Mouse (Mus musculus) frontal cortex, postnatal 14 days (tissue): ENCODE measurements around the gene Zfp867.

Source experiments
- DNase-seq, 2 experiments: peaks; one replicate each; pipeline ENCODE4 v3.0.0; 2022; ENCODE audit warnings: low spot score in 2 of 2

The Zfp867 gene

DNA sequence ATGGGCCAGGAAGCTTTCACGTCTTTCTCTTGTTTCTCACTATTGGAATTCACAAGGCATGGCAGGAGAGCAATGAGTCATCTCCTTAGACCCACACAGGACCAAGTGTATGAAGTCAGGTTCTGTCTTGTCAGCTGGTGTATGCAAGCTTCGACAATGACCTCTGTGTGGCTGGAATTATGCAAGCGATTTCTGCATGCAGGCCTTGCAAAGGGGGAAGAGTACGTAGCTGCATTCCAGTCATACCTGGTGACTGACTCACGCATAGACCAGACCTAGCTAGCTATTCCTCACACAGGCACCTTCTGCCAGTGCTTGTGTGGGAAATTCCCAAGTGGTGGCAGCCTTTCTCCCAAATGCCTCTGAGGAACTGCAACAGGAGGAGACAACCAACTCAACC, 13.3 kb downstream of the Zfp867 start:
- no peak for DNase-seq

DNA sequence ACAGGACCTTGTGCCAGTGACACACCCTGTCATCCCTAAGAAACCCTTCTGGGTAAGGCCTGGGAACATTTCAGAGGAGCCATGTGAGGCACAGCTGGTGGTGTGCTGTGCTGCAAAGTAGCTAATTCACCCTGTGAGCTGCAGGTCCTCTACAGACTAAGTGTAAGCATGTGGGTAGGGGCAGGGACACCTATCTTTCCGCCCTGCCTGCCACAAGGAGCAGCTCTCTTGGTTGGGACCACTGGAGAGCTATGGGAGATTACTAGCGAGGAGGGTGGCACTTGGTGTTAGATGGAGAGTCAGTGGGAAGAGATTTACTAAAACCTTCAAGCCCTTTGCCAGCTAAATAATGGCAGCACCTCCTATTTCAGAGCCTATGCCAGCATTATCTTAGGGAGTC, 15.4 kb downstream of the Zfp867 start:
- no peak for DNase-seq

DNA sequence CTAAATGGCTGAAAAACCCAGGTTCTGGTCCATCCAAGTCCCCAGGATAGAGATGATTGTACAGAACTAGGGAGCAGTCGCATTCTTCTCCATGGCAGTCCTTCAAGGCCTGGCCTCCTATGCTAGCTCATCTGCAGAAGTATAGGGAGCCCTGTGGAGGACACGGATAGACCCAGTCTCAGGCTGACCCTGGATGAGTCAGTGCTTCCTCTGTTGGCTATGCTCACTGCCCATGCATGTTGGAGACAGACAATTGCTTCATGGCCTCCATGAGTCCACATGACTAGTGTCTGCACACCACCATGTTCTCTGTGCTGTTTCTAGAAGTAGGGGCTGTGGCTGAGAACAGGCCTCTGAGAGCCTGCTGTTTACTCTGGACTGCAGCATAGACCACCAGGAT, 15.9 kb downstream of the Zfp867 start:
- no peak for DNase-seq

DNA sequence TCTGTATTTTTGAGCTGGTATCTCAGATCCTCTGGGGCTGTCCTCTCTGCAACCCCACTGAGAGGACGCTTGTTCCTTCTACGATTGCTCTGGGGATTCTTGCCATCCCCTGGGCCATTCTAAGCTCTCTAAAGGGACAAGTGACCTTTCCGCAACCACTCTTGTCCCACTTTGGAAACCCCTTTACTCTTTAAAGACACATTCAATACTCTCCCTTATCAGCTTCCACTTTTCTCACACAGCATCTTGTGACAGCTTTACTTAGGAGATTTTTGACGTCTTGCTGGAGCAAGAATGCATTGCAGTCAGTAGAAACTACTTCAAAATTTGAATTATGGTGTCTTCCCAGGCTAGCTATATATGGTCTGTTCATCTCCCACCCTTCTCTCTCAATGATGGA, 21.2 kb downstream of the Zfp867 start, which contains the start of gene Snap47:
TSS of gene Snap47 (minus strand) at position 101 of the 400 bp plus-strand sequence.
- no peak for DNase-seq

DNA sequence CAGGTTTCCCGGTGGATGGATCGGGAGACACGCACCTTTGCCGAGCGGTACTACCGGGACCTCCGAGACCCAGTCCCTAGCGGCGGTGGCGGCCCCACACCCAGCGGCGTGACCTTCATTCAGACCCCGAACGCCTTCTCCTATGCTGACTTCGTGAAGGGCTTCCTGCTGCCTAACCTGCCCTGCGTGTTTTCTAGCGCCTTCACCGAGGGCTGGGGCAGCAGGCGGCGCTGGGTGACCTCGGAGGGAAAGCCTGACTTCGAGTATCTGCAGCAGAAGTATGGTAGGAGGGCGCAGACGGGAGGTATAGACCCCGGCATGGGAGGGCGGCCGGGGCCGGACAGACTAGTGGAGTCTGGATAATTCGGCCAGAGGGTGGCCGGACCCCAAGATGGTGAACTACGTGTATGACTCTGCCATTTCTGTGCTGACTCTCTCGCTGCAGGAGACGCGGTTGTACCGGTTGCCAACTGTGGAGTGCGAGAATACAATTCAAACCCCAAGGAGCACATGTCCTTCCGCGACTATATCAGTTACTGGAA, 22.0 kb downstream of the Zfp867 start:
- DNase-seq, result peak in 1 of 2 experiments; percentile 26

DNA sequence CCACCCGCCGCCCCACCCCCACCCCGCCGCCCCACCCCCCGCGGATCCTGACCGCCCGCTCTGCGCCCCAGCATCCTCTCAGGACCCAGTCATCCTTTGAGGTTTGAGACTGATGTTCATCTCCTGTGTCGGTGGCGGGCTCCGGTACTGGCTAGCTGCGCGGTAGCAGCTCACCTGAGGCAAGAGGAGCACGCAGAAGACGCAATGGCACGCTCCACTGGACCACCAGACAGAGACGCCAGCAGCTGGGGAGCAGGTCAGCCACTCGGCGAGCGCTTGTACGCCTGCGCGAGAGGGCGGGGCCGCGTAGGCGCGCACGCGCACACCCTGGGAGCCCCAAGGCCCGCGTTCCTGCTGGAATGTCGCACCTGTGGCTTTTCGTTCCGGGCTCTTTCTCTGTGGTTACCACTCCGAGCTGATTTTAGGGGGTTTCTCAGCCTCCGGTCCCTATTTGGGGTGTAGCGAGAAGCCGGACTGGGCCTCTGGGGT, 22.5 kb downstream of the Zfp867 start, which contains the start of gene Jmjd4:
TSS of gene Jmjd4 (plus strand) at position 305 of the 489 bp plus-strand sequence.
- DNase-seq, result peak; percentile 87 to 91

DNA sequence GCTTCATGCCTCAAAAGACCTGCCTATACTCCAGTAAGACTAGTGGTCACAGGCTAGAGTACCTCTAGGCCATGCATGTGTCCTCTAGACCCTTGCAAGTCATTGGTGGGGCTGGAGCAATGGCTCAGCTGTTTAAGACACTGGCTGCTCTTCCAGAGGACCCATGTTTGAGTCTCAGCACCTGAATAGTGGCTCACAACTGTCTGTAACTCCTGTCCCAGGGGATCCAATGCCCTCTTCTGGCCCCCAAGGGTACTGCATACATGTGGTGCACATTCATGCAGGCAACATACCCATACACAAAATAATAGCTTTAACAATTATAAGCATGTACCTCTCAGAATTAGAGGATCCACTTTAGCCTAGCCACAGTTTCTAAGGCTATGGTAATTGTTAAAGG, 29.2 kb downstream of the Zfp867 start:
- DNase-seq, result no peak

DNA sequence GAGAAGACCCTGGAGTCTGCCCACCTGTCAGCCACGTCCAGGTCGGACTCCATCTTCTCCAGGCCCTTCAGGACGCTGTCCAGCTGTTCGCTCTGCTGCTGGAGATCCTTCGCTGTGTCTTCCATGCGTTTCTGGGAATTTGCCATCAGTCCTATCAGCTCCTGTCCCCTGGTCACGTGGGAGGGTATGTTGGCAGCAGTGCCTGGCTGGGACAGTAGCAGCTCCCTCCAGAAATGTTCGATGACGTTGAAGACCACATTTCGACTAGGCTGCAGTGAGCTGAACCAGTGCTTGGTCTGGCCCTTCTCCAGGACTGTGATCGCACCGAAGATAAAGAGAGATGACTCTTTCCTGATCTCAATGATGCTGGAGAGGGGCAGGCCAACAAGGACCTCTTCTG, 34.3 kb downstream of the Zfp867 start:
- DNase-seq, result no peak

DNA sequence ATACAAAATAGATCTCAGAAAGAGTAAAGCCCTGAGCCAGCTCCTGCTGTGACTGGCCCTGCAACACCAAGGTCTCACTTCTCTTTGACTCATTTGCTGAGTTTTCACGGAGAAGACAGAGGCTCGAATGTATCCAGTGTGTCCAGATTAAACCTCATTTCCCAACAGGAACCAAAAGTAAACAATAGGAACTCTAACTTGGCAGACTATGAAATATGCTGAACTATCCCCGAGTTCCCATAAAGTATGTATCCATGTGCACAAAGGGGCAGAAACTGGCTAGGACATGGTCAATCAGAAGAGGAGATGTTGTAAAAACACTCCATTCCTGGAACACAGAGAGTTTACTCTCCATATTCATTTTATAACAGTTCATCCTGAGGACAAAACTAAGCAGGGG, 40.0 kb downstream of the Zfp867 start:
- no peak for DNase-seq

DNA sequence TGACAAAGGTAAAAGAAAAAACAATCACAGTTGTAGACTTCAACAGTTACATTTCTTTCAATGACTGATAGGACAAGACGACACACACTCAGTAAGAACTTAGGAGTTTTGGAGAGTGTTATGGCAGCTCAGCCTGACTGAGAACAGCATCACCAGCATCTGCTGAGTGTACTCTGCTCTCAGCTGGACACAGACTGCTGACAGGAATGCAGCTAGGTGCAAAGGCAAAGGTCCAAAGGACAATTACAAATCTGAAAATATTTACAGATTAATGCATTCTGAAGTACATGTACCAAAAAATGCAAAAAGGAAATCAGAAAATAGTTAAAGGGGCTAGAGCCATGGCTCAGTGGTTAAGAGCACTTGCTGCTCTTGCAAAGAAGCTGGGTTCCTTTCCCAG, 42.3 kb downstream of the Zfp867 start:
- DNase-seq, result no peak

DNA sequence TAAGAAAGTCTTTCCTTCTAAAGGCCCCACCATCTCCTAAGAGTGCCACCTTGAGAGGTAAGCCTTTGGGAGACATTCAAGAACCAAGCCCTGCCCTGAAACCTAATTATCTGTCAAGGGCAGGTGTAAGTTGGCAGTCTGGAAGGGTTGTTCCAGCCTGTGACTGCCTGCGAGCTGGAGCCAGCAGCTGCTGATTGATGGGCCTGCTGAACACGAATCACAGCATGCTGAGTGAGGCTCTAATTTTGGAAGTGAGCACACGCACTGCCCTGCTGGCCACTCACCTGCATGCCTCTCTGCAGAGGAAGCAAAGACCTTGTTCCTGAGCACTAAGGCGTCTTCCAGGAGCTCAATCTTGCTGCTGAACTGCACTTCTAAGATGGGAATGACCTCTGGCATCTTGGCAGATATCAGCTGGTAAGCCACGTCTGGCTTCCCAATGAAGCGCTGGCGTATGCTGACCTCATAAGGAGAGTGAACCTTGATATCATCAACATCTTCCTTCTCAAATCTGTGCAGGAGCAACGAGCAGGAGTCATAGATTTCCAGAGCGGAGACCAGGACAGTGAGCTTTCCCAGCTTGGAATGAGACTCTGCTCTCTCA, 44.1 kb downstream of the Zfp867 start:
- DNase-seq, result no peak

DNA sequence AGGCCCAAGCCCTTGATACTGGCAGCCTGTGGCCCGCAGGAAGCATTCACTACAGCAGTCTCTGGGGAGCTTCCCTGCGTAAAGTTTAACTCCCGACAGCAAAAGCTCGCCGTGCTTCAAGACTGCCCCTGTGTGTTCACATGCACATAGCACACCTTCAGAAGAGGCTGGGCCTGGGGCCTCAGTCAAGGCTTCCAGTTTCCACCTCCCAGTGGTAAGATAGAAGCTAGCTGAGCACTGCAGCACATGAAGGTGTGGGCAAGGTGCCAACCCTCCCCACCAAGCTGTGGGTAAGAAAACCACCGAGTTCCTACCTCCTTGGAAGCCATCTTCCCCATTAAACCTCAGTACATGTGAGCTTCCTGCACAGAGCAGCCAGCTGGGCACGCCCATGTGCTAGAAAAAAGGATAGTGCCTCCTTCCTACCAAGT, 46.6 kb downstream of the Zfp867 start:
- DNase-seq, result no peak

DNA sequence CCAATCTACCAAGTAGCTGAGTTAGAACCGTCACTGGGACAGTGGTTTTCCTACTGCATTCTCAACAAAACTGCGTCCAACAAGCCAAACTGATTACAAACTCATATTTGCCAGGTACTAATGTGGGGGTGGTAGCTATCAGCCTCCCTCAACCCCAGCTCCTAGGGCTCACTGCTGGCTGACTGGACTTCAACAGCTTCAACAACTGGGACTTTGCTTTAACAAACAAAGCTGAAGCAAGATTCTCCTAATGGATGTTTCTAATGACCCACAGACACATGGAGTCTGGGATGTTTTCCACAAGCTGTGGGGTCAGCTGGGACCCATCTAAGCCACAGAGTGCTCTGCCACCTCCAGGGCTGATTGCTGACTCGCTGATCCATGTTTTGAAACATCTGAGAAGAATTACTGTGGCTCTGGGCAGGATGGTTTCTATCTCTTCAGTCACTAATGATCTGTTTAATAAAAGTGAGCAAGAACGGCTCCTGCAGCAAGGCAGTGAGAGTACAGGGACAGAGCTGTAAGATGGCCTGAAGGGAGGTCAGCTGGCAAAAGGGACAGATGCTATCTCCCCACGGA, 49.2 kb downstream of the Zfp867 start:
- DNase-seq, result no peak

DNA sequence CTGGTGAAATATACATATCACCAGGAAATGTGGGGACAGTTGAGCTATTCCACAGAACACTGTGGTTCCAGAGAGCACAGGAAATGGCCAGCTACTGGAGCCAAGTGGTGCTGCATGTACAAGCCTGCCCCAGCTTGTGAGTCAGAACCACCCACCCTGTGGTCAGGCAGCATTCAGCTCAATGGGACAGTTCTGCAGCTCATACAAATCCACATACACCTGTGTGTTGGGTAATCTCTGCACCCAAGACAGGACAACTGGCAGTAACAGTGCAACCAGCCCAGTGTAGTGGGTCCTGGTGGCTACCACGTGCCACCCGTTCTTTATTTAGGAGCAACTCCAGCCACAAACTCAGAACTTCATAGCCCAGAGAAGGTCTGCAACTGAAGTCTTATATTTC, 50.3 kb downstream of the Zfp867 start:
- DNase-seq, result no peak

DNA sequence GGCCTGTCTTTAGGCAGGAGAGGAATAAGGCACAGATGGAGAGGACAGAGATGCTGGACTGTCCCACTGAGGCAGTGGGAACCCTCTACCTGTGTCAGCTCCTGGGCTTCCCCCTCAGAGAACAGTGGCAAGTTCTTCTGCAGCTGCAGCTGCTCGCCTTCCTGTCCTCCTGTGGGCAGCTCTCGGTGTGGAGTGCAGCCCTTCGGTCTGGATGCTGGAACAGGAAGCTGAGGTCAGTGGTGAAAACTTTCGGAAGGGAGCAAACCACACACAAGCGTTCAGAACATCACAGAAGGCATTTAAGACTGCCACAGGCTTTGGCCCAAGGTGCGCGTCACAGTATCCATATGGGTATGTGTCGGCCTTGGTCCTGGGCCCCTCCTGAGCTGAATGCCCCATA, 50.8 kb downstream of the Zfp867 start:
- DNase-seq, result no peak

DNA sequence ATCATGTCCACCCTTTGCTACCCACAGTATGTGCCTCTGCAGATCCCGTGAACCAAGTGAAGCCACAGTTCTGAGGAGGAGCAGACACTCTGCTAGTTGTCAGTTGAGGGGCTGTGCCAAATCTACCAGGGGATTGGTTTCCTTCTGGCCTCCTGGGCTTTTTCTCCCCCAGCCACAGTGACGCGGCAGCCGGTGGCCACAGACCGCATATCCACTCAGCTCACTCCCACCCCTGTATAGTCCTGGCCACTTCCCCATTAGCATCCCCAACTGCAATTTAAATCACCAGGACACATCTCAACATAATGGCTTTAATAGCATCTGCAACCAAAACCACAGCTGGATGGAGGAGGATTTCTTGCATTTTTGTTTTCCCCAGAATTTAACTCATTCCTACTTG, 53.6 kb downstream of the Zfp867 start:
- no peak for DNase-seq

DNA sequence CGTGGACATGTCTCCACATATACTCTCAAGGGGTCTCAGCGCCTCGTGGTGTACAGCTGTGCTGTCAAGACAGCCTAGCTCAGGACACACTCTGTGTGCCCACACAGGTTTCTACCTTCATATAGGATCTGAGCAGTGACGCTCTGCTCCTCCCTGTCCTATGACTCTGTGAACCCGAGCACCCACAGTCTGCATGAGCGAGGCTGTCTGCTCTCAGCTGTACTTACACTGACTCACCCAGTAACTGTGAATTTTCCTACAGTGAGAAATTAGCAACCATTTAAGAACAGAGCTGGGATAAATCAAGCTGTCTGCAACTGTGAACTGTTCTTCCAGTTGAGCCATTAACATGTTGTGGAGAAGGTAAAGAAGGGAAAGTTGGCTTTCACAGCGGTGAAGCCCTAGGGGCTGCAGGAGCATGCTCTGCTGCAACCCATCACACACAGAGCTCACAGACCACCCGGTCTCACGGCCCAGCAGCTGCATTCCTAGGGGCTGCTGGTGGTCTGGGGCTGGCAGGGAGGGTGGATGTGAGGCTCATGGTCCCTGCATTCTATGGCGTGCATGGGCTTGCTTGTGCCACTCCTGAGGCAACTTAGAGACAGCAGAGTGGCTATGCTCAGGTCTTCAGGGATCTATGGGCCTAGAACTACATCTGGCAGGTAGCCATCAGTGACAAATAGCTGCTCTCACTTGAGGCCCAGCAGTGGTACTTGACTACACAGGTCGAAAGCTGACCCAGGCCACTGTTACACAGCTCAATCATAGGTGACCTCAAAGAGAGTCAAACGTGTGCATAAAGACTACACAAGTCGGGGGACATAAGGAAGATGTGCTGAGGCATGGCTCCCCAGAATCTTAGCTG, 59.0 kb downstream of the Zfp867 start:
- no peak for DNase-seq

DNA sequence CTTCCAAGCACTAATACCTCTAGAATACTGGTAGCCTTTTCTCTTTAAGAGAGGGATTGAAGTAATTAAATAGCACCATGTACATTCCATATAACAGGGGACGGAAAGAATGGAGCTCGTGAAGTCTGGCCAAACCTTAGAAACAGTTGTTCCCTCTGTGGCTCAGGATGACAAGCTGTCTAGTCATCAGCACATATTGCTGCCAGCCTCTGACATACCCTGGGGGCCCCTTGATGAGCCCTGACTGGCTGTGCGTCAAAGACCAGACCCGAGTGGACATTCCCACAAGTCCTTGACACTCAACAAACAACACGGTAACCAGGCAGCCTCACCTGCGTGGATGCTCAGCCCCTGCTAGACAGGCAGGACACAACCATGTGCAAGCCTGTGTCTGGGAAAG, 60.2 kb downstream of the Zfp867 start:
- no peak for DNase-seq
